Mouse (Mus musculus) brain, embryonic 14.5 days (tissue): ENCODE data around the gene Lrrtm4. TPM values are rescaled to one million over a fixed set of nuclear protein-coding genes. Genes with fewer than 3 reads are reported as not detected.

ENCODE experiments used
- DNase-seq: peaks from one replicate; pipeline ENCODE4 v3.0.0-alpha.2; 2011; ENCODE audit warnings: low read depth
- CTCF ChIP-seq: fragments of 200-500 bp; IDR thresholded peaks from 2 replicates; pipeline ENCODE4 v1.5.1; 2012; ENCODE audit warnings: inconsistent platforms, mild to moderate bottlenecking, moderate library complexity, borderline replicate concordance; ENCODE audit not compliant: insufficient read depth, insufficient read length; ENCODE audit errors: extremely low read depth
- POLR2A ChIP-seq: fragments of 200-500 bp; IDR thresholded peaks from 2 replicates; pipeline ENCODE4 v1.6.1; 2012; ENCODE audit warnings: mild to moderate bottlenecking, inconsistent platforms, borderline replicate concordance; ENCODE audit not compliant: poor library complexity, insufficient read depth, insufficient read length, severe bottlenecking; ENCODE audit errors: extremely low read depth
- polyA plus RNA-seq: library from polyadenylated mRNA; depleted of rRNA; stranded (reverse); fragments of >200 nt; gene quantifications from 2 replicates; pipeline ENCODE4 v1.2.3, GENCODE M21; 2012; rRNA removed

Lrrtm4 gene
- 7.9 and 11.7 TPM in 2 replicates for polyA plus RNA-seq

DNA sequence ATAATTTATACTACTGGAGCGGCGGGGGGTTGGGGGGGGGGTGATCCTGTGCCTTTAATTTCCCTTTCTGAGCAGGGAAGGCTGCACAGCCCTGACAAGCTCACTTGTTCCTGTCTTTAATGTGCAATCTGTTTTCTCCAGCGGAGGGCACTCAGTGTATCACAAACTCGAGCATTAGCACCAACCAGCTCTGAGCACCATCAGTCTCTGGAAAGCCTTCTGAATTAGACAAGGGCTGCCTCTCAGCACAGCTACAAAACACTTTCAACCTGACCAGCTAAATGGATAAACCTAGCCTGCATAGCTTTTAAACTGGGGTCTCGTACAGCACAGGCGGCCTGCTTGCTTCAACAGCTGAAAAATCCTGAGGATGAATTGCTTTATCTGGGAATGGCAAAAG, at the start of gene Lrrtm4:
Gene Lrrtm4, plus strand, starts transcription at position 113 of the 400 bp plus-strand sequence.
- DNase-seq, result peak; percentile 94
- TF ChIP-seq CTCF (peak; percentile 42; the same call in 1 of the 2 replicates), POLR2A (no peak)

DNA sequence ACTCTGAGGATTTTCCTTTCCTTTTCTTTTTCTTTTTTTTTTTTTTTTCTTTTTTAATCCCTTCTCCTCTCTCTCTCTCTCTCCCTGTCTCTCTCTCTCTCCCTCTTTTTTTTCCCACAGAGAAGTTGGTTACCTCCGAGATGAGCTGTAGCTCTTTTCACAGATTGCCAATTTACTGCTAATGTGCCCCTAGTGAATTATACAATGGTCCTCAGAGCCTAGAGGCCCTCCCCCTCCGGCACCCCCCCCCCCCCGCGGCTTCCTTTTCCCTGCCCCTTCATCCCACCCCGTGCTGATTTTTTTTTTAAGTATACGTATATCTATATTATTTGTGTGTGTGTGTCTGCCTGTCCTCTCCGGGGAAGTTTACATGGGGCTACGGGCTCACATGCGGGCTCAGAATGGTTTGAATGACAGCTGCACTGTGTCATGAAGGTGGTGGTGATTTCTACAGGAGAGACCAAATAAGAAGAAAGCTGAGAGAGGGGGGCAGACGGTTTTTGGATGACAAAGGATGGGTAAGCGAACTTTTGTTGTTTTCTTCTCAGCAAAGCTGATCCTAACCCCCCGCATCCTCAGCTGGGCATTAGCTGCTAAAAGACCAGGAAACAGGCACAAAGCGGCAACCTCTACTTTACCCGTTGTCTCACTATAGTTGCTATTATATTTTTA, 648 bp downstream of the Lrrtm4 start:
- DNase-seq, result peak; percentile 53
- TF ChIP-seq POLR2A (no peak), CTCF (no peak)

DNA sequence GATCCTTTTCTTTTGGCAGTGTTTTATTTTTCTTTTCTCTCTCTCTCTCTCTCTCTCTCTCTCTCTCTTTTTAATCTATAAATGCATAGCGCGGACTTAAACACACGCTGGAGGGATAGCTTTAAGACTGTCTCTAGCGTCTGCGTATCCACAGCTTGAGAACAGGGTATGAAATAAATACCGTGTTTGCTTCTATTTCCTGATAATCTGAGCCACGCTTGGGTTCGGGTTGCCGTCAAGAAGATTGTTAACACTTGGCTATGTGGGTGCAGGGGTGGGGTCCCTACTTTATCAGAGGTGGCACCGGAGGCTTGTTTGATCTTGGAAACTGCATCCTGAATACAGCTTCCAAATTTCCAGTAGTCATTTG, 1.2 kb downstream of the Lrrtm4 start:
- peak; percentile 78 for DNase-seq
- TF ChIP-seq POLR2A (no peak), CTCF (no peak)

DNA sequence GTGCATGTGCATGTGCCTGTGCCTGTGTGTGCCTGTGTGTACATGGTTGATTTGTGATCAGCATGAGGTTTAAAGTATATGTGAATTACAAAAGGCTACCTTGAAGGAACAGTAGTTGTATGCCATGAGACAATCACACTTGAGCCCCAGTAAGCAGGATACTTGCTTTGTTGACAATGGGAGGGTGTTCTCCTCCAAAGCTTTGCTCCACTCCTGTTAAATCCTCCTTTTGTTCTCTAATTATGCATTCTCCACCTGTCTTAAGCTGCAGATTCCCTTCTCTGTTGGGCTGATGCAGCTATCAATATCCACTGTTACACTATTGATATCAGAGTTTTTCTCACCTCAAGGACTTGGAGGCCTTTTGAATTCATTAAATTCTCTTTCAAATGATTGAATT, 38.2 kb downstream of the Lrrtm4 start:
- TF ChIP-seq POLR2A, result no peak
- no peak for TF ChIP-seq CTCF
- DNase-seq, result no peak

DNA sequence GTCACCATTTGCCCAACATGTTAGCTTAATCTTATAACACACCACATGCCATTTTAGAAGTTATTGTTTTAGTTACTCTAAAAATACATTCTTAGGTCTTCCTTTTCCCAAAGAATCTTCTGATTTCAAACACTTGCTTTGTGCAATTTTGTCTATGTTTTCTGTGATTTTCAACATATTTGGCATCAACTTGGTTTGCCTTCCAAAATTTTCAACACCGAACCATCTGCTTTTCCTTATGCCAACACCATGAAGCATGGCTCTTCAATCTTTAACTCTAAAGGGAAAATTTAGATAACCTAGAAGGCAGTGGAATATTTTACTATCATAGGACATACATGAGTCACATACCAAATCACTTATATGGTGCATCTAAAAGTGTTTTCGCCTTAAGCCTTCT, 59.3 kb downstream of the Lrrtm4 start:
- DNase-seq, result peak; percentile 39
- TF ChIP-seq POLR2A (no peak), CTCF (no peak)

DNA sequence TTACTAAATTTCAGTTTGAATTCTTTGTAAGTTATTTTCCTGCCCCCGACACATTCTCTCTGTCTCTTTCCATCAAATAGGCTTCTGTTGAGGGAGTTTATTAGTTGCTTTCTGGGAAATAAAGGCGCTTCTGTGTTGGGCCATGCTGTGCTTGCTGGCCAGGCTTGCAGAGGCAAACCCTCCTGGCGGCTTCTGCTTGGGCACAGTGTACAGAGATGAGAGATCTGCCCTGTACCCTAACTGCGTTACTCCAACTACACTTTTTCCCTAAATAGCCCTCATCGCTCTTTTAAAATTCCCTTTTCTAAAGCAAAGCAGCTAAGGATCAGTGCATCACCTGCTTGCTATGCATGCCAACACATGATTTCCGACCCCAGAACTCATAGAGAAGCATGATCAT, 60.6 kb downstream of the Lrrtm4 start:
- no peak for DNase-seq
- TF ChIP-seq CTCF, result no peak

DNA sequence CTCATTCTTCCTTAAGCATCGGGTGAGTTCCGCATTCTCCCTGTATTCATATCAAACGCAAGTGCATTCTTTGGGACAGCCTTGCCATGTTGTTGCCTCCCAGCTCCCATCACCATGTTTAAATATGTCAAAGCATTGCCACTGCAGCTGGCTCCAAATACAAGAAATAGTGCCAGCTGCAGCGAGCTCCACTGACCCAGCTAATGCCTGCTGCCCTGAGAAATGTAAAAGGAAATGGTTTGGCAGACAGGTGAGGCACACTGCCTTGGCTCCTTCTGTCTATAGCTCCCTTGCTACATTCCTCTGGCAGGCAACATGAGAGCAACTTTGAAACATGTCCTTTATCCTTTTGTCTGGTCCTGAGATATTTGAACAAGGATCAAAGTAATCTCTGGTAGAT, 76.2 kb downstream of the Lrrtm4 start:
- no peak for TF ChIP-seq CTCF
- no peak for TF ChIP-seq POLR2A
- peak; percentile 38 for DNase-seq

DNA sequence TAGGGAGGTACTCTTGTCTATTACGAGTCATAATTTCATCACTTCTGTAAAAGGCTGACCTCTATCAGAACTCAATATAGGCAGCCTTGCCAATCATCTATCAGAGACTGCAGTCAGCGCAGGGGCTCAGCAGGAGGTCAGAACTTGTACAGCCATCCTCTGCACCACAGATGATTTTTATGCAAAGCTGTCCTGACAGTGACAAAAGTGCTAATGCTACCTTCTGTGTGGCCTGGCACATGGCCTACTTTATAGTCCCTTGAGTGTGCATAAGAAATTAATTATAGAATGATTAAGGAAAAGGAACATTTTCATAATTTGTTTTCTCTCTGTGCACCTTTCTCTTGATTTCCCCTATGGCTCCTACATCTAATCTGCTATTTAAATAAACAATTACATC, 86.7 kb downstream of the Lrrtm4 start:
- peak; percentile 65 for DNase-seq
- no peak for TF ChIP-seq CTCF
- TF ChIP-seq POLR2A, result no peak

DNA sequence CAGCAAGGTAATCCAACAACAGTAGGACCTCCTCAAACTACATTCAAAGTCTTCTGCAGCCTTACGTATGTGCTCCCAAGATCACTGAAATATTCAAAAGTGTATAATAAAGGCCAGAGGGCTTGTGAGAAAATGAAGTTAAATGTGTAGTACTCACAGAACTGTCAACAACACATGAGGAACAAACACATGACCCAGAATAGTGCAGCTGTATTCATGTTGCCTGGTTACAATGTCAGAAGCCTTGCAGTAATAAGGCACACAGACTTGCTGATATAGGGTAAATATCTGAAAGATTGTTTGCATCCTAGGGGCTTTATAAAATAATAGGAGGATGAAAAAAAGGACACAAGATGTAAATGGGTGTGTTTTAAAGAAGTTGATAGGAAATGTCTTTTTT, 87.2 kb downstream of the Lrrtm4 start:
- DNase-seq, result peak; percentile 42
- no peak for TF ChIP-seq POLR2A
- no peak for TF ChIP-seq CTCF

DNA sequence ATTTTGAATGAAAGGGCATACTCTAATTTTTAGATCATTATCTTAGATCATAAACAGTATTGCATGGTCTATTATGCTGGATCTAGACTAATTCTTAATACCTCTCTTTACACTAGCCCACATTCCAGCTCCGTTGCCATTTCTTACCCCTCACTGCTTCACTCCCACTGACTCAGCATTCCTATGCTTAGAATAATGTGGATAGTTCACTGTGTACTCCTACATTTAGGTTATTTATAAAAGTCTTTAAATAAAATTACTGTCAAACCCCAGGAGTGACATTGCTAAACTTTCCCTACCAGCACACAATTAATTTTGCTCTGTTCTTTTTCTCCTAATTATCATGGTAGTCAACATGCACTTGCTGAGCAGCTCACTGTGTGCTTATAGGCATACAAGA, 107.7 kb downstream of the Lrrtm4 start:
- no peak for DNase-seq
- TF ChIP-seq CTCF (no peak), POLR2A (no peak)

DNA sequence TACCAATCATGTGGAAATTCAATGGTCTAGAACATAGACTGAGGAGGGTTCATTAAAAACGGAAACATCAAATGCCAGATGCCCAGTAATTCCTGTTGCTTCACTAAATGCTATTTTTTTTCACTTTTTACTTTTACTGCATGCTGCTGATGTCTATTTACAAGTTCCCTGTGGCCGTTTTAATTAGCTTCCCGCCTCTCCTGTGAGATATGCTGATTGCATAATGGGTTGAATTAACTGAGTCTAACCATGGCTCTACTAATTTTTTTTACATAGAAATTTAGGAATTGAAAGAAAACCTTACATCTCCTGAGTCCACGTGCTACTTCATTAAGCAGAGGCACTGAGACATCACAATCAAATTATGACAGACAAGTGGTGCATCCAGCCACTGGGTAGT, 143.9 kb downstream of the Lrrtm4 start:
- DNase-seq, result peak; percentile 32
- TF ChIP-seq CTCF (no peak), POLR2A (no peak)

DNA sequence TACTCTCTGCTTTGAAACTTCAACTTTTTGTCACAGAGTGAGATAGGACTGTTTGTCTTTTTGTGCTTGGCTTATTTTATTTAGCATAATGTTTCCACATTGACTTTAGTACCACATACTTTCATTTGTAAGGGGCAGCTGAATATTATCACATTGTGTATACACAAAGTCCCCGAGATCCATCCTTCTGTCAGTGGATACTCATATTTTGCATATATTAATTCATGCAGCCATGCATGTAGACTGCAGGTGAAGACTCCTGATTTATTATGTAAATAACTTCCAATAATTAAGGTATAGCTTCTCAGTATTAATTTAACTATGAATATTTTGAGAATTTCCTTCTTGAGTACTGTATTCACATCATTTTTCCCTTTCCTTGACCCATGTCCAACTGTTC, 163.2 kb downstream of the Lrrtm4 start:
- TF ChIP-seq CTCF, result no peak
- no peak for TF ChIP-seq POLR2A
- DNase-seq, result no peak
